Comparison of ENCODE assay signal across 8 mouse cellular contexts in the genomic region with DNA sequence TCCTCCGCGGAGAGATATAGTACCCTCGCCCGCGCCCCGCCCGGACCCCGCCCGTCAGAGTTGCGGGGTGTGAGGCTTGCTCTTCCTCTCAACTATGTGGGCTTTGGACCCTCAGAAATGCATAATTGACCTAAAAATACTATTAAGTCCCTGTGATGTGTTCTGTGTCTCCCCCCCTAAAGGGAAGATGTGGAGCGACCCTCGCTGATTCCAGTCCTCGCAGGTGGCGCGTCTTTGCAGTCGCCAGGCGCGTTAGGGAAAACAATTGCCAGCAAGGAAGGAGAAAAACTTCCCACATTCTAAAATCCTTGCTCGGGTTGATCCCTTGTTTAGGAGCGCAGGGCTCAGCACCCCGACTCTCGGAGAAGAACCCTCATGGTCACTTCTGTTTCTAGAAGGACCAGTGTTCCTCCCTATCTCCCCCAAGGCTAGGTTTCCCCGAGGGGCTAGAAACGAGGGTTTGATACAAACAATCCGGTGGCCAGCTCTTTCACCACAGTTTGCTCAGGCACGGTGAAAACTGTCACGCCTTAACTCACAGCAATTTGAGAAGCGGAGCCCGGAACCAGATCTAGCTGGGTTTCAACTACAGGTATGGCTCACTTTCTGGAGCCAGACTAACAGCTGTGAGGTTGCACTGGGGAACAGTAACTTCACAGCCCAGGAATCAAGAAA. TPM values are rescaled to one million over a fixed set of nuclear protein-coding genes. Genes with fewer than 3 reads are reported as not detected.
DNase-seq lines count a peak whose midpoint lies in the region; ATAC-seq lines count a peak whose summit lies in the region.

No protein-coding gene starts in this region.

- H3K9ac ChIP-seq in heart, embryonic 12.5 days: peak overlapping the region; percentile 73

- no peaks in the 10 kb centered on the region for H3K36me3 ChIP-seq in heart, embryonic 12.5 days
- no peaks in the 10 kb centered on the region for H3K36me3 ChIP-seq in macrophage (ENCODE audit: inconsistent target)

- H3K4me3 ChIP-seq in heart, embryonic 12.5 days: peak overlapping the region; percentile 66
- H3K4me3 ChIP-seq in macrophage (ENCODE audit: inconsistent target): peak overlapping the region; percentile 60

- 2% methylated on average over 29 of the region's 29 CpGs for WGBS in heart, embryonic 12.5 days
- 3% methylated on average over 29 of the region's 29 CpGs for WGBS in macrophage (ENCODE audit: missing documents)

- no peaks in the 10 kb centered on the region for H3K79me2 ChIP-seq in macrophage (ENCODE audit: inconsistent target)

- 0 out of 2 replicates have a peak, but pooled peaks cover 3% of the 10 kb centered on the region for H3K4me1 ChIP-seq in heart, embryonic 12.5 days (replicated peaks)

- H3K9me3 ChIP-seq in heart, embryonic 12.5 days (replicated peaks): no peaks in the 10 kb centered on the region

- no peaks in the 10 kb centered on the region for H3K27me3 ChIP-seq in heart, embryonic 12.5 days (replicated peaks)

- peak; percentile 48 to 57 for DNase-seq in left cerebral cortex, postnatal 25 days (ENCODE audit: low spot score in 2 of 2)
- DNase-seq in left cerebral cortex, adult 9 months (ENCODE audit: low spot score in 2 of 2): no peak
- peak; percentile 39 for DNase-seq in adrenal gland, postnatal 14 days
- peak; percentile 62 for DNase-seq in kidney, postnatal 10 days
- DNase-seq in urinary bladder, postnatal 36 days (ENCODE audit: low spot score in 2 of 2): peak; percentile 29 to 35
- DNase-seq in gastrocnemius, postnatal 4 days (ENCODE audit: low spot score in 2 of 2): no peak

- H3K4me2 ChIP-seq in heart, embryonic 12.5 days: peak overlapping the region; percentile 76

- peak overlapping the region; percentile 97 for H3K27ac ChIP-seq in heart, embryonic 12.5 days (ENCODE audit: poor library complexity, severe bottlenecking)
- H3K27ac ChIP-seq in macrophage: peak overlapping the region; percentile 89

- intact Hi-C loops in left cerebral cortex, postnatal 25 days (cut with DNase I): loop anchor here (1.0 to 5.0 kb wide), 2 partner anchors 11 to 384 kb away; a partner anchor contains a TSS

- ATAC-seq in heart, embryonic 12.5 days (ENCODE audit: insufficient number of reproducible peaks, low FRiP score): no peak

RNA-seq across cellular contexts. Expression of a gene that starts 11.3 kb away (rescaled TPM):
- 1,000 to 10,000 TPM; 2,231 to 2,341 TPM for total RNA-seq in left cerebral cortex, postnatal 25 days (2021)
- 432 and 438 TPM in 2 replicates for total RNA-seq in adrenal gland, postnatal 14 days (2021)
- polyA plus RNA-seq in heart, embryonic 12.5 days (2016; fragmentation: Nextera tagmentation; extraction: Ambion mirVana): 849 and 887 TPM in 2 replicates
- 100 to 1,000 TPM in 25 of 26 experiments, 10 to 100 TPM in 1; 91.7 to 505 (median 186) TPM for total RNA-seq in macrophage (2018; cell fraction: chromatin; rRNA removed)
- 100 to 1,000 TPM; 368 to 452 (median 415) TPM for total RNA-seq in macrophage (2018; cell fraction: cytosol; rRNA removed)
- total RNA-seq in macrophage (2018; cell fraction: nucleus; rRNA removed): 100 to 1,000 TPM; 131 to 300 (median 226) TPM
- 353 to 525 TPM (median 432 TPM) in 3 replicates for polyA plus RNA-seq in macrophage (2018)
- total RNA-seq in gastrocnemius, postnatal 4 days (2021): 100 to 1,000 TPM; 311 to 332 TPM

RNA-seq across cellular contexts. Expression of a gene that starts 28.4 kb away (rescaled TPM):
- 10 to 100 TPM; 19.2 to 19.6 TPM for total RNA-seq in left cerebral cortex, postnatal 25 days (2021)
- total RNA-seq in adrenal gland, postnatal 14 days (2021): 13.3 and 16.7 TPM in 2 replicates
- polyA plus RNA-seq in heart, embryonic 12.5 days (2016; fragmentation: Nextera tagmentation; extraction: Ambion mirVana): 9.5 and 10.8 TPM in 2 replicates
- total RNA-seq in macrophage (2018; cell fraction: chromatin; rRNA removed): 10 to 100 TPM in 25 of 26 experiments, 1 to 10 TPM in 1; 9.8 to 43.9 (median 29.8) TPM
- total RNA-seq in macrophage (2018; cell fraction: cytosol; rRNA removed): 10 to 100 TPM in 12 of 26 experiments, 1 to 10 TPM in 14; 3.4 to 13.2 (median 9.8) TPM
- total RNA-seq in macrophage (2018; cell fraction: nucleus; rRNA removed): 10 to 100 TPM in 20 of 26 experiments, 1 to 10 TPM in 6; 6.4 to 29.5 (median 15.3) TPM
- polyA plus RNA-seq in macrophage (2018): 10.0 to 19.9 TPM (median 11.5 TPM) in 3 replicates
- total RNA-seq in gastrocnemius, postnatal 4 days (2021): 10 to 100 TPM; 12.6 to 13.0 TPM

Comparison
In these comparisons a context has a peak if more than half of its experiments do, and no peak if none do; other contexts are left out.
1. DNase-seq: peak in left cerebral cortex, postnatal 25 days (2 of 2), adrenal gland, postnatal 14 days (single experiment), kidney, postnatal 10 days (single experiment) and urinary bladder, postnatal 36 days (2 of 2); none in left cerebral cortex, adult 9 months (0 of 2) and gastrocnemius, postnatal 4 days (0 of 2).